Mouse (Mus musculus) CH12.LX (cell line): ENCODE measurements around the gene Med29.

Experiments
- MXI1 ChIP-seq: IDR thresholded peaks from 2 replicates; pipeline ENCODE4 v1.6.1; 2011; ENCODE audit warnings: mild to moderate bottlenecking, low read depth, low read length, improper control_type of control experiment
- POLR2A ChIP-seq: IDR thresholded peaks from 2 replicates; pipeline ENCODE4 v1.6.1; 2011; ENCODE audit warnings: low read depth, mild to moderate bottlenecking, improper control_type of control experiment, low read length
- RAD21 ChIP-seq: IDR thresholded peaks from 2 replicates; pipeline ENCODE4 v1.6.1; 2011; ENCODE audit warnings: low read depth, mild to moderate bottlenecking, low read length, improper control_type of control experiment, moderate library complexity

GRCm38 (mm10) chr7:28381938-28382337, 10.6 kb downstream of the Med29 start:
- TF ChIP-seq MXI1 (no peak; the same call in 1 of the 2 replicates), RAD21 (no peak), POLR2A (peak; percentile 33; the same call in 1 of the 2 replicates)
